Mouse (Mus musculus) kidney, adult 2 months (tissue): ENCODE results near the gene Vmn1r77.

Source experiments
- CTCF ChIP-seq: fragments of 200-500 bp; conservative IDR thresholded peaks from 2 replicates; pipeline ENCODE4 v1.5.1; 2011; ENCODE audit warnings: low read depth, mild to moderate bottlenecking, control low read depth, low read length, moderate library complexity, mixed read lengths; ENCODE audit not compliant: insufficient read depth, insufficient read length
- POLR2A ChIP-seq: fragments of 200-500 bp; IDR thresholded peaks from one replicate; pipeline ENCODE4 v1.6.1; 2011; ENCODE audit warnings: low read depth, low read length, control low read depth

DNA sequence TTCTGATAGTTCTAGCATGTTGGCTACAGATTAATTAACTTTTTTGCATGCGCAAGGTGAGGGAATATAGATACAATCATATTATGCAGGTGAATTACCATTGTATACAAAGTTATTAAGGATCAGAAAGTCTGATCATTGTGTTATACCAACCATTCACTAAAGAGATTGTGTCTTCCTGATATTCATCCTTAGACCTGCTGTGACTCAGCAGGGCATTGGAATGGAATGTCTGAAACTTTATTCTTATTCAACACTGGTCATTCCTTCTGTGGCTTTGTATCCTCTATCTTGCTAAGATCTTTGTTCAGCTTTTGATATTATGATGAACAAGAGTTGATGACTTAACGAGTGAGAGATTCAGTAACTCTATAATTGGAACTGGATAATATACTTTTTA, 4.1 kb downstream of the Vmn1r77 start:
- TF ChIP-seq CTCF (no peak), POLR2A (no peak)
